Mouse (Mus musculus): ENCODE results near the gene Stambp. TPM values are rescaled to one million over a fixed set of nuclear protein-coding genes. Genes with fewer than 3 reads are reported as not detected.
"Not testable (repeated sequence)": the region's sequence is repeated elsewhere in the genome, so short reads cannot be mapped to it uniquely, and the experiment has no call there.

Gene Stambp
- 6.0 and 10.6 TPM in 2 replicates for total RNA-seq (2017)

DNA sequence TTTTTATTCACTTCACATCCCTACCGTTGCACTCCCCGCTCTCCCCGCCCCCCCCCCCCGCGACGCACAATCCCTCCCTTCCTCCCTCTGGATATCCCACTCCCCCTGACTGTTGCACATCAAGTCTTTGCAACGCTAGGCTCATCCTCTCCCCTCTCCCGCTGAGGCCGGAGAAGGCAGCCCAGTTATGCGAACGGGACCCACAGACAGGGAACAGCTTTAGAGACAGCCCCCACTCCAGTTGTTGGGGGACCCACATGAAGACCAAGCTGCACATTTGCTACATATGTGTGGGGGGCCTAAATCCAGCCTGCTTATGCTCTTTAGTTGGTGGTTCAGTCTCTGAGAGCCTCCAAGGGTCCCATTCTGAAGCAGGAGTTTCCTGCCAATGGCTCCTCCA lies at the start of gene Stambp:
Stambp (minus strand) TSS at position 59 of the 400 bp plus-strand sequence.
- ATAC-seq (replicated peaks in 1 of 2; ENCODE audit: insufficient read depth in 1 of 2, low FRiP score in 2 of 2, low TSS enrichment in 1 of 2, low read depth in 1 of 2, poor library complexity in 2 of 2, severe bottlenecking in 2 of 2): no peak

- ATAC-seq (replicated peaks in 1 of 2; ENCODE audit: insufficient read depth in 1 of 2, low FRiP score in 2 of 2, low TSS enrichment in 1 of 2, low read depth in 1 of 2, poor library complexity in 2 of 2, severe bottlenecking in 2 of 2): no peak
Measured at GRCm38 (mm10) chr6:83619955-83620354, 47.4 kb upstream of the Stambp start.

GRCm38 (mm10) chr6:83617581-83618335 lies 45.2 kb upstream of the Stambp start:
- ATAC-seq (replicated peaks in 1 of 2; ENCODE audit: insufficient read depth in 1 of 2, low FRiP score in 2 of 2, low TSS enrichment in 1 of 2, low read depth in 1 of 2, poor library complexity in 2 of 2, severe bottlenecking in 2 of 2): no peak

DNA sequence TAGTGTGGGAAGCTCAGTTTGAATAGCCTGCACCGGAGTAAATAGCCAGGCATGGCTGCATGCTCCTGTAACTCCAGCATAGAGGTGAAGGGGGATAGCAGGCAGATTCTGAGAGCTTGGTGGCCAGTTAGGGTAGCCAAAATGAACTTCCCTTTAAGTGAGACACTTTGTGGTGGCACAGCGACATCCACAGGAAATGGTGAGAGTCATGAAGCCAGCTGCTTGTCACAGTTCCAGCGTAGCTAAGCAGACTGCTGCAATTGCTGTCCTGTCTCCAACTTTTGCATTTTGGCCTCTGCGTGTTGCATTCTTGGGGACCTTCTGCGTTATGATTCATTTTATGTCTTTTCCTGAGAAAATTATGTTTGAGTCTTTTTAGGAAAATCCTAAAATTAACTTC lies 44.0 kb upstream of the Stambp start:
- ATAC-seq (replicated peaks in 1 of 2; ENCODE audit: insufficient read depth in 1 of 2, low FRiP score in 2 of 2, low TSS enrichment in 1 of 2, low read depth in 1 of 2, poor library complexity in 2 of 2, severe bottlenecking in 2 of 2): peak; percentile 65 to 73

- no peak for ATAC-seq (replicated peaks in 1 of 2; ENCODE audit: insufficient read depth in 1 of 2, low FRiP score in 2 of 2, low TSS enrichment in 1 of 2, low read depth in 1 of 2, poor library complexity in 2 of 2, severe bottlenecking in 2 of 2)
Measured at GRCm38 (mm10) chr6:83614469-83614868, 41.9 kb upstream of the Stambp start.

DNA sequence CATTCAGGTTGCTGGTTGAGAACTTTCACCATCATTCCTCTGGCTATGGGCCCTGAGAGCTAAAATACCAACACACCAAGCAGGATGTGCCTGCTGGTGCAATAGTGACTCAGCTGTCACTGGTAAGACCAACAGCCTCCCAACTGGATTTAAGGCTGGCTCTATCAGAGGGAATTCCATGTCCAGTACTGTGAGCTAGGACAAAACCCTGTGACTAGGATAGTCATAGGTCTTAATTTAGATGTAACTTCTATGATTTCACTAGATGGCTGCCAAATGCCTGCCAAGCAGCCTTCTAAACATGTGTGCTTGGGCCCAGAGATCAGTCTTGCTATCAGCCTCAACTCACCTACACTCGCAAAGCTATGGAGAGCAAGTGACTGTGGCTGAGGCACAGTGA lies 40.4 kb upstream of the Stambp start:
- ATAC-seq (replicated peaks in 1 of 2; ENCODE audit: insufficient read depth in 1 of 2, low FRiP score in 2 of 2, low TSS enrichment in 1 of 2, low read depth in 1 of 2, poor library complexity in 2 of 2, severe bottlenecking in 2 of 2): no peak

- ATAC-seq (replicated peaks in 1 of 2; ENCODE audit: insufficient read depth in 1 of 2, low FRiP score in 2 of 2, low TSS enrichment in 1 of 2, low read depth in 1 of 2, poor library complexity in 2 of 2, severe bottlenecking in 2 of 2): no peak
Measured at GRCm38 (mm10) chr6:83599636-83600174, 27.2 kb upstream of the Stambp start.

DNA sequence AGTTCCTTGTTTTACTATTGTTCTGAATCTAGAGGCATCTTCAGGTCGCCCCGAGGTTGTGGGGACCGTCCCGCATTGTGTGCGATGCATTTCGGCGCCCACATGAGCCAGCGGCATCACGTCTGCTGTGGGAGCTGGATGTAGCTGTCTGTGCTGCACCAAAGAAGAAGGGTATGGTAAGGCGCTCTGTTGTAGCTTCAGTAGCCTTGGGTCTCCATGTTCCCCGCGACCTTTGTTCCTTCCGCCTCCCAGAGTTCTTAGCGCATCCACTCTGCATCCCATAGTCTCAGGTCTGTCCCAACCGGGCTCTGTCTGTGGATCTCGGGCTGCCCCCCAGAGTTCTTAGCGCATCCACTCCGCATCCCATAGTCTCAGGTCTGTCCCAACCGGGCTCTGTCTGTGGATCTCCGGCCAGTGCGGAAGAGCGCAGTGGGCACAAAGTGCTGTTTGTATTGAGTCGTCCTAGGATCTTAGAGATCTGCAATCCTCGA lies 26.6 kb upstream of the Stambp start:
- ATAC-seq (replicated peaks in 1 of 2; ENCODE audit: insufficient read depth in 1 of 2, low FRiP score in 2 of 2, low TSS enrichment in 1 of 2, low read depth in 1 of 2, poor library complexity in 2 of 2, severe bottlenecking in 2 of 2): peak; percentile 30 to 36; a peak in 1 of 4 replicates

- peak; percentile 84 to 92 for ATAC-seq (replicated peaks in 1 of 2; ENCODE audit: insufficient read depth in 1 of 2, low FRiP score in 2 of 2, low TSS enrichment in 1 of 2, low read depth in 1 of 2, poor library complexity in 2 of 2, severe bottlenecking in 2 of 2)
Measured at GRCm38 (mm10) chr6:83598646-83599045, 26.1 kb upstream of the Stambp start.

- ATAC-seq (replicated peaks in 1 of 2; ENCODE audit: insufficient read depth in 1 of 2, low FRiP score in 2 of 2, low TSS enrichment in 1 of 2, low read depth in 1 of 2, poor library complexity in 2 of 2, severe bottlenecking in 2 of 2): no peak
Measured at GRCm38 (mm10) chr6:83597988-83598387, 25.5 kb upstream of the Stambp start.

DNA sequence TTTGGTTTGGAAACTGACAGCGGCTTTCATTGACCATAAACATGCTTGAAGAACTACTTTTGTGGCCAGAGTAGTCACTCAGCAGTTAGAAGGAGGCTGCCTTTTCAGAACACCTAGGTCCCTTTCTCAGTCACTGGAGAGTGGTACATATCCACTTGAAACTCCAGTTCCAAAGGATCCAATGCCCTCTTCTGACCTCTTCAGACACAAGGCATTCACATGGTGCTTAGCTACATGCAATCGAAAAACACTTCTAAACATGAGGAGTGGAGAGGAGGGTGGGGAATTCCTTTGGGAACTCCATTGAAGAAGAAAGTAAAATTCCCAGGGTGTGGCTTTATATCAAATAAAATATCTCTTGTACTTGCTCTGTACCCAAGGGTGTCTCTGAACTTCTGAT lies 22.5 kb upstream of the Stambp start:
- no peak for ATAC-seq (replicated peaks in 1 of 2; ENCODE audit: insufficient read depth in 1 of 2, low FRiP score in 2 of 2, low TSS enrichment in 1 of 2, low read depth in 1 of 2, poor library complexity in 2 of 2, severe bottlenecking in 2 of 2)

GRCm38 (mm10) chr6:83593896-83594295 lies 21.4 kb upstream of the Stambp start:
- ATAC-seq (replicated peaks in 1 of 2; ENCODE audit: insufficient read depth in 1 of 2, low FRiP score in 2 of 2, low TSS enrichment in 1 of 2, low read depth in 1 of 2, poor library complexity in 2 of 2, severe bottlenecking in 2 of 2): no peak

GRCm38 (mm10) chr6:83592051-83592450 lies 19.5 kb upstream of the Stambp start:
- no peak for ATAC-seq (replicated peaks in 1 of 2; ENCODE audit: insufficient read depth in 1 of 2, low FRiP score in 2 of 2, low TSS enrichment in 1 of 2, low read depth in 1 of 2, poor library complexity in 2 of 2, severe bottlenecking in 2 of 2)

DNA sequence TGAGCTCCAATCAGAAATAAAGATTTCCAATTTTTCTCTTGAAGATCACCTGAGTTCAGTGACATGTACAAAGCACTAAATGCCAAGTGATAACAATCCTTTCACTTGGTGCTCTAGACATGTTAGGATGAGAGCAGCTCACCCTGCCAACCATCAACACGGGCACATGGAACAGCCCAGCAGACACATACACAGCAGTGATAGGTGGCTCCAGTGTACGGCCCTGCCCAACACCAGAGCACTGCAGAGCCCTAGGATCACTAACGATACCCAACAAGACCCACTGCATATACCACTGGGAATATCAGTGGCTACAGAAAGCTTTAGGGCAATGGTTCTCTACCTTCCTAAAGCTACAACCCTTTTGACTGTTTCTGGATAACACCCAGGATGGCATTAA lies 17.8 kb upstream of the Stambp start:
- no peak for ATAC-seq (replicated peaks in 1 of 2; ENCODE audit: insufficient read depth in 1 of 2, low FRiP score in 2 of 2, low TSS enrichment in 1 of 2, low read depth in 1 of 2, poor library complexity in 2 of 2, severe bottlenecking in 2 of 2)

GRCm38 (mm10) chr6:83587191-83587590 lies 14.7 kb upstream of the Stambp start:
- ATAC-seq (replicated peaks in 1 of 2; ENCODE audit: insufficient read depth in 1 of 2, low FRiP score in 2 of 2, low TSS enrichment in 1 of 2, low read depth in 1 of 2, poor library complexity in 2 of 2, severe bottlenecking in 2 of 2): not testable (repeated sequence)

GRCm38 (mm10) chr6:83585328-83585727 lies 12.8 kb upstream of the Stambp start:
- ATAC-seq (replicated peaks in 1 of 2; ENCODE audit: insufficient read depth in 1 of 2, low FRiP score in 2 of 2, low TSS enrichment in 1 of 2, low read depth in 1 of 2, poor library complexity in 2 of 2, severe bottlenecking in 2 of 2): not testable (repeated sequence)

DNA sequence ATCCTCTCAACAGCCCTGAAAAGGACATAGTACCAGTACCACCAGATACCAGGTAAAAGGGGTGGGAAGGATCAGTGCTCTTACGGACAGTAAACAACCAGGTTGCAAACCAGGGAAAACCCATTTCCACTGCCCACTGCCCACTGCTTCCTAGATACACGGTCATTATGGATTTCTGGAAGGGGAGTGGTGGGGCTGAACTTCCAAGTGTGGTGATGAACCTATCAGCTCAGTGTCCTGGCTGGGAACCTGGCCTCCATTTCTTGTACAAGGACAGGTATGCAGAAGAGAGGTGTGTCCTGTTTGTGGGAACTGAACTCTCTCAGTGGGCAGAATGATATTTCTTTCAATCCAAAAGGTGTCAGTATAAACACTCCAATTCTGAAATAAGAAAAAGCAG lies 11.1 kb upstream of the Stambp start:
- no peak for ATAC-seq (replicated peaks in 1 of 2; ENCODE audit: insufficient read depth in 1 of 2, low FRiP score in 2 of 2, low TSS enrichment in 1 of 2, low read depth in 1 of 2, poor library complexity in 2 of 2, severe bottlenecking in 2 of 2)

DNA sequence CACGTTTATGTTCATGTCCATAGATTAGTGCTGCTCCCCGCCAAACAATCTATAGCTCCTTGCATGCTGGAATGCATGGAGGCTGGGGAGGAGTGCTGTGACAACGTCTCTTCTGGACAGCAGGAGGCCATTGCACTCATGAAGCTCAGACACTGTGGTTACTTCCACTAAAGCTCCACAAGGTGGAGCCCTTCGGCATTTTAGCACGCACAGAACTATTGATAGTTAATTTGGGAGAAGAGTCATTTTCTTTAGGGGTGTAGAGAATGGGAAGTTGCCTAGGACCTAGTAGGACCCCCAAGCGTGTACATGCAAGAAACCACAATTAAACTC lies 10.4 kb upstream of the Stambp start:
- peak; percentile 80 to 82 for ATAC-seq (replicated peaks in 1 of 2; ENCODE audit: insufficient read depth in 1 of 2, low FRiP score in 2 of 2, low TSS enrichment in 1 of 2, low read depth in 1 of 2, poor library complexity in 2 of 2, severe bottlenecking in 2 of 2)
